Mouse (Mus musculus) thymus, postnatal 0 days (tissue): ENCODE measurements at regions not wholly inside any gene's neighbourhood (a gene's known extent, or its start where the extent isn't known, plus 50 kb on each side); places are given as distances from the start of the nearest gene placed in this dataset.

Source experiments
- DNase-seq: peaks from one replicate; pipeline ENCODE4 v3.0.0-alpha.2; 2015; ENCODE audit warnings: low spot score

DNA sequence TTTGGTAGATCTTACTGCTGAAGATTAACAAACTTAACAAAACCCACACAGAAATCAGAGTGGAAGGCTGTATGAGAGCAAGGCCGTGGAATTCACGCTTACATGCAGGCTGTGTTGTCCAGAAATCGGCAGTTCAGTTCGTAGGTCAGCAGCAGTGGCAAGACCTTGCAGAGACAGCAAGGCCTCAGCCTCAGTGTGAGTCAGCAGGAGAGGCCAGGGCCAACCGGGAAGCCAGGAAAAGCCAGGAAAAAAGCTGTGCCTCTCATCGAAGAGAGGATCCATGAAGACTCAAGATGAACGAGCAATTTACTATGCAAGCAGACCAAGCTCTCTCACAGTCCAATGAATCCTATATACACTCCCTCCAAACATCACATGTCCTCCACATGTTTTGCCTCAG lies 103.4 kb upstream of the 1700021F07Rik start:
- DNase-seq = no peak

- no peak for DNase-seq
Observed at GRCm38 (mm10) chr2:173419972-173420391, 102.4 kb upstream of the 1700021F07Rik start.

DNA sequence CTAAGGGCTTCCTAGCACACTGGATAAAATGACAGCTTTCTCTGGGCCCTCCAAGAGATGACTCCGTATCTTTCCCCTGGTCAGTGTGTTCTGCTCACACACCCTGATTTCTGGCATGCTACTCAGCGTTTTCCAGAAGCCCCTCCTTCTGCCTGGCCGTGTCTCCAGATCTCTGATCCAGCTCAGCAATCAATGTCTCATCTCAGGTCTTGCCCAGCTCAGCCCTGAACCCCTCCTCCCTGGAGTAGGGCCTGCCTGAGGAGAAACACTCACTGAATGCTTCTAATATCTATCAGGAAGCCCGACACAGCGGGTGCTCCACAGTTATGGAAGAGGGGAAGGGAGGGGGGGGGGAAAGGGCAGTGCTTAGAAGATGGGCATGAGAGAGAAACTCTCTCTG lies 101.9 kb upstream of the 1700021F07Rik start:
- DNase-seq = no peak

DNA sequence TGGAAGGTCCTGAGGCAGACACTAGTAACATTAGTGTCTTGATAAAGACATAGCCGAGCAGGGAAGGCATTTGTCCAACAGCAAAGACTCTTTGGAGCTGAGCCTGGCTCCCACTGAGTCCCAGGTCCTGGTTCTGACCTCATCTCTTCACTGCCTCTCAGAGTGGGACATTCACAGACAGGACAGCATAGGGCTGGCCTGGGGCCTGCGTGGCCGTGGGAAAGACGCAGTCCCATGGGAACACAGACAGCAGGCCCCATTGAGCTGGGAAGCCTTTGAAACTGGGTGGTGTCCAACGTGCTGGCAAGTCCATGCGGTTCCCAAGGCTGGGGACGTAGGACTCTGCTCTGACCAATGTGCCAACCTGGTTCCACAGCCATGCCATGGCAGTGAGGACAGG lies 97.5 kb upstream of the 1700021F07Rik start:
- DNase-seq = no peak

DNA sequence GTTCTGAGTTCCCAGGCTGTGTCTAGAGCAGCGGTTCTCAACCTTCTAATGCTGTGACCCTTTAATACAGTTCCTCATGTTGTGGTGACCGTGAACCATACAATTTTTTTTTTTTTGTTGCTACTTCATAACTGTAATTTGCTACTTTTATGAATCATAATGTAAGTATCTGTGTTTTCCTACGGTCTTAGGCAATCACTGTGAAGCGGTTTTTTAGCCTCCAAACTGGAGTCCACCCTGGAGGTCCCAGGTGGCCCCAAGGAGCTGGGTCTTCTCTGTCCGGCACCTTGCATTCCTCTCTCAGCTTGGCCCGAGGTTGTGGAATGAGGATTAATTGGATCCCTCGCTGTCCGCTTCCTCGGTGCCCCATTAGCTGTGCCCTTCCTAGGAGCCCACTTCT lies 96.6 kb upstream of the 1700021F07Rik start:
- no peak for DNase-seq

DNA sequence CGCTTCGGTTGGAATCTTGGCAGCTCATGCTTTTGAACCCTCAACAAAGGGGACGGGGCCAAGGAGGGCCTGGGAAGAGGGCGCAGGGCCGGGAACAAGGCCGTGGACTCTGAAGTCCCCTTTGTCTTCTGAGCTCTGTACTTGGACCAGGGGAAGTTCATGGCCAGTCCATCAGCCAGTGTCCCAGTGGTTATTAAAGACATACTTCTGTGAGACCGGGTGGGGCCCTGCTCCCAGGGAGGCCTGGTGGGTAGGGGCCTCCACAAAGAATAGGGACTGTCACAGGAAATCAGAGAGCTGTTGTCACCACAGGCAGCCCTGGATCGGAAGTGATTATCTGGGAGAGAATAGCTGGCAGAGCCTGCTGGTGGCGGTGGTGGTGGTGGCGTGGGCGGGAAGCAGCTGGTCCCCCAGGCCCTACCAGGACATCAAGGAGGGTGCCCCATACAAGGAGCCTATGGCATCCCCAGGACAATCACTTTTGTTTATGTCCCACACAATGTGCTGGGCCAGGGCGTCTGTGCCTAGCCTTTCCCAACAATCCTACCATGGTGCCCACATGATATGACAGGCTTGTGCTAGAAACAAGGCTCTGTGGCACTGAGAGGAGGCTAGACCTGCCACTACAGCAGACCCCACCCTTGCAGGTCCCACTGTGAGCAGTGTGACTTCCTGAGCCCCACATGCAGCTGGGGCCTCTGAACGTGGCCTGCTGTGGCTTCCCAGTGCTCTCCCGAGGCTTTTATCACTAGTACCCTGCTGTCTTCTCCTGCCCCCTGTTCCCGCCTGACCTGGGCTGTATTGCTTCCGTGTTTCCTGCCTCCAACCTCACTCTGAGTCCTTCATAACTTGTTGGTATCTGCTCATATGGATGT lies 96.0 kb upstream of the 1700021F07Rik start:
- DNase-seq = peak; percentile 62

GRCm38 (mm10) chr2:173427888-173428450 lies 94.4 kb upstream of the 1700021F07Rik start:
- no peak for DNase-seq

DNA sequence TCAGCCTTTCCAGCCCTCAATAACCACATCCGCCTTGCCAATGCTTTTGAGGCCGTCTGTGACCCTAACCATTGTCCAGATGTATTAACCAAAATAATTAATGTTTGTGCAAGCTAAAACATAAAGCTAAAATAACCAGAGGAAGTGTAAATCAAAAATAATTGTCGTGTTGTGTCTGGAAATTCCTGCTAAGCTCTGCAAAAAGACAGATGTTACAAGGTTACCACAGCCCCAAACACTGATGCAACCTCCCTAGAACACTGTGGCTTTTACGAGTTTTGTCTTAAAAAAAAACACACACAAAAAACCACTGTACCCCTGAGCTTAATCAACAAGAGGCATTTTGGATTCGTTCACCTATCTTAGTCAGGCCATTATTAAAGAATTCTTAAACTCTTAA lies 90.5 kb upstream of the 1700021F07Rik start:
- DNase-seq = no peak

- DNase-seq = no peak
Observed at GRCm38 (mm10) chr2:173432258-173432657, 90.1 kb upstream of the 1700021F07Rik start.

DNA sequence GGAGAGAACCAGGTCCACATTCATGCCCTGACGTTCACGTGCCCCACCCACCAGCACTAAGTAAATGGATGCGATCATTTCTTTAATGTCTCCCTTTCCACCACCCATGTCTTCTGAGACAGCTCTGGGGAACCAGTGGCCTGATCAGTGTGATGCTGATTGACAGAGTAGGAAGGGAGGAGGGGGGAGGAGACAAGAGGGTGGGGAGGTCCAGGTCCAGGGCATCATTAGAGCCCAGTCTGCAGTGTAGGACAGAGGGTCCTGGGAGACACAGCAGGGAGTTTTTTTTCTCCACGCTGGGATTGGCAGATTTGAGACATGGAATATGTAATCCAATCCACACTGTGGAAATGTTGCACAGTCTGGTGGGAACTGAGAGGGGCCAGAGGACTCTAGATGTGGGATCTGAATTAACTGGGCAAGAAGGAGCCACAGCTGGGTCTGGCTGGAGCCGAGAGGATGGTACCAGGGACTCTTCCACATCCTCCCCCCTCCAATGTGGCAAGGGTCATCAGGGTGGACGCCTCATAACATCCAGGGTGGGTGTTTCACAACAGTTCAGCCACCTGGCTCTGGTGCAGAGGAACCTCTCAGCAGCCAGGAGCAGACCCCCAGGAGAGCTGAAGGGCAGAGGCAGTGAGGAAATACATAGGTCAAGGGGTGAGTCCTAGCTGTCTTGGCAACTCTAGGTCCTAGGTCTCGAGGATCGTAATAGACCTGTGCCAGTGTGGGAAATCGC lies 89.3 kb upstream of the 1700021F07Rik start:
- no peak for DNase-seq

- DNase-seq = peak; percentile 83
Observed at GRCm38 (mm10) chr2:173436580-173436979, 85.8 kb upstream of the 1700021F07Rik start.

DNA sequence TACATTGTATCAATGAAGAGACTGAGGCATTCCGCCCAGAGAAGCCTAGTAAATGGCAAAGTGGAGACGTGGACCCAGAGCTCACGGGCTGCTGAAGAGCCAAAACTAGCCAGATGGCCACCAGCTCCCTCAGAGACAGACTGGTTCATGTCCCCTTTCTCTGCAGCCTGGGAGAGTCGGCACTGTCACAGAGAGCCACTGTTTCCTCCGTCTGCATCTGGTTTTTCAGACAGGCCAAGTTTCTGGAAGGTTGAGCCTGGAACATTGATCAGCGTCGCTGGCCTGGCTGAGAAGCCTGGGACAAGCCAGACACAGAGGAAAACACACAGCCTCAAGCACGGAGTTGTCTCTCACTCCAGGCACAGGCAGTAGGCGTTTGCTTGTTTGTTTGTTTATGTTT lies 83.4 kb upstream of the 1700021F07Rik start:
- no peak for DNase-seq

DNA sequence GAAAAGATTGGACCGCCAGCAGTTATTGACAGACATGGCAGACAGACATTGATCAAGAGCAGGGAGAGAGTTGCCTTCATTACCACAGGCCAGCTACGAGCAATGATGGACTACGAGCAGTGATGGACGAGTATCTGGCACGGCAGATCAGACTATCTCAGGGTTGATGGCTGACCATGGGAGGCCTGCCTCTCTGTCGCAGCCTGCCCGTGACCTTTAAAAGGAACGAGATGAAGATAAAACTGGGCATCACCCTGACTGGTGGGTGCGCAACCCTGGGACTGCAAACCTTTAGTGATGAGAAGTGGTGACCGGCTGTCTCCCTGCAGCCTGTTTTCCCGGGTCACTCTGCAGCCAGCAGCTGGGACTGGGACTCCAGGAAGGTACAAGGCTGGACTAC lies 80.3 kb upstream of the 1700021F07Rik start:
- DNase-seq = no peak

DNA sequence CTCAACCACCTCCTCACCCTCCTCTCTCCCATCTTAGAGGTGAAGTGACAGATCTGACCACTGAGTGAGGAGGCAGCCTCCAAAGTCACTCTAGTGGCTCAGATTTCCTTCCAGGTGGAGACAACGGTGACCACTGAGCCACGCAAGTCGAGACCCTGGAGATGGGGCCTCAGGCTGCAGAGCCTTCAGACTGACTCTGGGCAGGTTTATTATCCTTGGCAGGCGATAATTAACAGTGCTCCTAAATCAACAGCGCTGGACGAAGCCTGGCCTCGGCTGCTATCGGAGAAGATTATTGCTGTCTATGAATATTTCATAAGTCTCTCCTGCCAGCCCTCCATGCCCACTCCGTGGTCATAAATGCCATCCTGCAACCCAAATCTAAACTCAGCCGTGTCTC lies 79.1 kb upstream of the 1700021F07Rik start:
- no peak for DNase-seq

GRCm38 (mm10) chr2:173444386-173444785 lies 78.0 kb upstream of the 1700021F07Rik start:
- DNase-seq = peak; percentile 33

DNA sequence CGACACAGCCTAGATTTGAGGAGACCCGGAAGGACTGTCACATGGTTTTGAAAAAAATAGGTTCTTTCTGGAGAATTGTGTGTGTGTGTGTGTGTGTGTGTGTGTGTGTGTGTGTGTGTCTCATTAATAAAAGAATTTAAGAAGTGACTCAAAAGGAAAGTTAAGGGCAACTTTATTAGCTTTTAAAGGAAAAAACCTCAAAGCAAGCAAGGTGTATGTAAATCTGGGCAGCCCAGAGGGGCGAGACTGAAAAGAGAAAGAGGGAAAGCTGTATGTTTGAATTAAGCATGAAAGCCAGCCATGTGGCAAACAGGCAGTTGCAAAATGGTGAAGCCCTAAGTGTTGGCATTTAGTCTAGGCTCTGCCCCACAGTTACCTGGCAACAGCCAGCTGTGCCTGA lies 77.3 kb upstream of the 1700021F07Rik start:
- DNase-seq = no peak

- DNase-seq = peak; percentile 24
Observed at GRCm38 (mm10) chr2:173448546-173449187, 73.7 kb upstream of the 1700021F07Rik start.

GRCm38 (mm10) chr2:173449198-173449597 lies 73.2 kb upstream of the 1700021F07Rik start:
- no peak for DNase-seq

DNA sequence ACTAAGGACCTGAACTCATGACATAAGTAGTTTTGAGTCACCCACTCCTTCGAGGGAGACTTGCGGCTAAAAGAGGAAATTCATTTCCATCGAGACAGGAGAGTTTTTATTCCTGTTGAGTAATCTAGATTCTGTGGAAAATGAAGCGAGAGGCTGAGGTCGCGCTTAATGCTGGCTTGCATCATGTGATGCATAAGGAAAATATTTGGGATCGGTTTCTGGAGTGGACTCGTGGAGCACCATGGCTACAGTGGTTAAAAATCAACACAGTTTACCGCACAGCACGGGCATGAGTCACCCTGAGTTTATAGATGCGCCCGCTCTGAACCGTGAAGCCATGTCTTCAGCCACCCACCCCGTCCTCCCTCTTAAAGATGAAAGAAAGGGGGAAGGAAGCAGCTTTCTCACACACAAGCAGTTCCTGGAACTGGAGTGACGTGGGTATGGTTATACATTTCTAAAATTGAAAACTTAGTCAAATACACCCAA lies 70.3 kb upstream of the 1700021F07Rik start:
- peak; percentile 63 for DNase-seq

GRCm38 (mm10) chr2:173452800-173453199 lies 69.6 kb upstream of the 1700021F07Rik start:
- DNase-seq = no peak

DNA sequence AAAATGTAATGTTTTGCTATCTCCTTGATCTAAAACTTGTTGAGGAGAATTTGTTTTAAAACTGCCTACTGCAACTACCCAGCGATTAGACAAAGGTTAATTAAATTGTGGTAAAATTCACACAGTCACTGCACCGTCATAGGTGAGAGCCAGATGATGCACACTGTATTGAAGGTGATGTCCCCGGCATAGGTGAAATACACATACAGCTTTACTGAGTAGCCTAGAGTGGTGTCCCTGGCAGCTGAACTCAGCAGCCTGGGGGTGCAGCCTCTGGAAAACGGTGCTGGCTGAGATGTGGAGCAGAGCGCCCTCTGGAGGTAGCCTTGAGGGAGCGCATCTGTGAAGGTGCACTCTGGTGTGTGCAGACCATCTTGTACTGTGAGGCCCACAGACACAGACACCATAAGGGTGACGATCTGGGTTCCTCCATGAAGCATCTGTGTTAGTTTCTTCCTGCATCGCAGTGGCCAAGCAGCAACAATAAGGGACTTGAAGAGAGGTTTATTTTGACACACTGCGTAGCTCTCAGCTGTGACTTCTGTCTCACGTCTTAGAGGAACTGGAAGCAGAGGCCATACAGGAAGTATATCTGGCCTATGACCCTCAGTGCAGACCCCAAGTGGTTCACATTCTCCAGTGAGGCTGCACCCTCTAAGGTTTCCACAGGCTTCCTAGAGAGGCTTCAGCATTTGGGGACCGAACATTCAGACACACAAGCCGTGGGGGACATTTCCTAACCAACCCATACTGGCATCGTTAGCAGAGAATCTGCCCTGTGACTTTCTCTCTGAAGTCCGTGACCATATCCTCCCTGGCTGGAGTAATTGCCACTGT lies 68.6 kb upstream of the 1700021F07Rik start:
- DNase-seq = peak; percentile 75
